Mouse (Mus musculus): ENCODE data around the gene Gm9903.

Gene Gm9903

DNA sequence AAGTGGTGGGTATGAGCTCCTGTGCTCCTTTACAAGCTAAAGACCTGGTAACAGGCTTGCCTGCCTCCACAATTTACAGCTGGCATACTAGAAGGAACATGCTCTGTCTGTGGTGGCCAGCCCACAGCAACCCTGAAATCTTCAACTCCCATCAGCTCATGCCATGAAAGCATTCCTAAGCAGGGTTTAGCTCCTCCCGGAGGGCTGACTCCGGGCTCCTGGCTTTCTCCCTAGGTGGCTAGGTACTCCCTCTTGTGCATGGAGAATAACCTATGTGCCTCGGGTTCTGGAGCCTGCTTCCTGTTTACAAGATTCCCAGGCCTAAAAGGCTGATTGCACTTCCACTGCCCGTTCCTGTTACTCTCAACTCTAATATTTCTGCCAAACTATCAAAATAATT is 9.1 kb downstream of the Gm9903 start:
- no peak for DNase-seq (ENCODE audit: low read depth in 2 of 2, low spot score in 2 of 2)

- DNase-seq (ENCODE audit: low read depth in 2 of 2, low spot score in 2 of 2) = peak; percentile 29 to 53
These were observed 10.9 kb downstream of the Gm9903 start for GRCm38 (mm10) chr5:33640652-33641051.

- no peak for DNase-seq (ENCODE audit: low read depth in 2 of 2, low spot score in 2 of 2)
These were observed 21.3 kb downstream of the Gm9903 start for GRCm38 (mm10) chr5:33651017-33651416.

GRCm38 (mm10) chr5:33651541-33651920 is 21.8 kb downstream of the Gm9903 start:
- DNase-seq (ENCODE audit: low read depth in 2 of 2, low spot score in 2 of 2) = no peak

- peak; percentile 85 to 89 for DNase-seq (ENCODE audit: low read depth in 2 of 2, low spot score in 2 of 2)
These were observed 22.4 kb downstream of the Gm9903 start, which contains the start of gene Slbp for GRCm38 (mm10) chr5:33651921-33652782. TSS of gene Slbp (minus strand) at chr5:33652574.

DNA sequence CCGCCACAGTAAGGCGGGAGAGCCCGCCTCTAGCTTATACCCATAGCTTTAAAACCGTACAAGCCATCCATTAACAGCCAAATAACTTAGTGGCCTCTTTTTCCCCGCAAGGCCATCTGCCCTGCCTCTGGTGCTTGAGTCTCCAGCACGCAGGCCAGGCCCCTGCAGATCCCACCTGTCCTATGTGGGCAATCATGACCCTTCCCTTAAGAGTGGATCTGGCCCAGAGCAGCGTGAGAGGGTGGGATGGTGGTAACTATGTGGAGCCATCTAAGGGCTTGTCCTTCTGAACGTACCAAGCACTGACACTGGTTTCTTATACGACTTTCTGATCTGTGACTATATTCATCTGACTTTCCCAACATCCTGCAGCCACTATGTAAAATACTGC is 23.1 kb downstream of the Gm9903 start:
- DNase-seq (ENCODE audit: low read depth in 2 of 2, low spot score in 2 of 2) = no peak

DNA sequence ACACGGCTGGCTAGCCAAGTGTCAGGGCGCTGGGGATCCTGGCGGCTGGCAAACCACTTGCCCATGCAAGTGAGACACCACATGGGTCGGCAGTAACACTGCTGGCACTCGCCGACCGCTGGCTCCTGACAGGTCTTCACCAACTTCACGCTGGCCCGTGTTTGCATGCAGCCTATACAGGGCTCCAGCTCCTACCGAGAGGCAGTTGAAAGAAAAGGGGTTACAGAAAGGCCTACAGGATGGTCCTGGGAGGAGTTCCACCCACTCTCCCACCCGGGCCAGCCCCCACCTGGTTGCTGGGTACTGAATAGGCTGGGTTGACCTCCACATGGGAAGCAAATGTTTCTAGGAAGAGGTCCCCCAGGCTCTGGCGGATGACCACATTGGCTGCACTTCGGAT is 24.7 kb downstream of the Gm9903 start:
- no peak for DNase-seq (ENCODE audit: low read depth in 2 of 2, low spot score in 2 of 2)

DNA sequence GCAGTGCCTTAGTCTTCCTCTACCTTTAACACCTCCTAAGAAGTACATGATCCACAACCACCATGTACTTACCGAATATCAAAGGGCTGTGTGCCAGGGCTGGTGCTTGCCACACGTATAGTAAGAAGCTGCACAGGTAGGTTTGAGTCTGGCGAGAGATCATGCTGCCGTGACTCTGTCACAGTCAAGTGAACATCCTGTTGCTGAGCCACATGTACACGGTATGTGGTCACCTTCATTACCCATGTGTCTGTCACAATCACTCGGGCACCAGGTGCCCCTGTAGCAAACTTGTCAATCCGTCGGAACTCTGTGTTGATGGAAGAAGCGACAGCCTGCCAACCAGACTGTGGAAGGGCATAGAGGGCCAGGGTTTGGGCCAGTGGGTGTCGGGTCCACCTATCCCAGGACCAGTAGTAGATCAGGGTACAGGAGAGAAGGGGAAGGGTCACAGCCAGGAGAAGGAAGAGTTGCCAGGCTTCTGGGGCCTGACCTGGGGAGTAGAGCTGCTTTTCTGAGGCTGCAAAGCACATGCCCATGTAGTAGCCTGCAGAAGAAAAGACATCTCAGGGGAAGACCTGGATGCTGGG is 25.6 kb downstream of the Gm9903 start:
- DNase-seq (ENCODE audit: low read depth in 2 of 2, low spot score in 2 of 2) = no peak

- DNase-seq (ENCODE audit: low read depth in 2 of 2, low spot score in 2 of 2) = no peak
These were observed 27.0 kb downstream of the Gm9903 start for GRCm38 (mm10) chr5:33656739-33657138.

- no peak for DNase-seq (ENCODE audit: low read depth in 2 of 2, low spot score in 2 of 2)
These were observed 27.6 kb downstream of the Gm9903 start for GRCm38 (mm10) chr5:33657251-33657786.

- DNase-seq (ENCODE audit: low read depth in 2 of 2, low spot score in 2 of 2) = peak; percentile 94
These were observed 28.3 kb downstream of the Gm9903 start, which contains the start of the genes Tacc3 and Tmem129 for GRCm38 (mm10) chr5:33657787-33658663. TSS of gene Tacc3 (plus strand) at chr5:33658128. TSS of gene Tmem129 (minus strand) at chr5:33658416.

- no peak for DNase-seq (ENCODE audit: low read depth in 2 of 2, low spot score in 2 of 2)
These were observed 28.9 kb downstream of the Gm9903 start for GRCm38 (mm10) chr5:33658664-33659050.

- peak; percentile 44 to 53 for DNase-seq (ENCODE audit: low read depth in 2 of 2, low spot score in 2 of 2)
These were observed 38.5 kb downstream of the Gm9903 start for GRCm38 (mm10) chr5:33668223-33668622.

- no peak for DNase-seq (ENCODE audit: low read depth in 2 of 2, low spot score in 2 of 2)
These were observed 41.9 kb downstream of the Gm9903 start for GRCm38 (mm10) chr5:33671659-33672058.

DNA sequence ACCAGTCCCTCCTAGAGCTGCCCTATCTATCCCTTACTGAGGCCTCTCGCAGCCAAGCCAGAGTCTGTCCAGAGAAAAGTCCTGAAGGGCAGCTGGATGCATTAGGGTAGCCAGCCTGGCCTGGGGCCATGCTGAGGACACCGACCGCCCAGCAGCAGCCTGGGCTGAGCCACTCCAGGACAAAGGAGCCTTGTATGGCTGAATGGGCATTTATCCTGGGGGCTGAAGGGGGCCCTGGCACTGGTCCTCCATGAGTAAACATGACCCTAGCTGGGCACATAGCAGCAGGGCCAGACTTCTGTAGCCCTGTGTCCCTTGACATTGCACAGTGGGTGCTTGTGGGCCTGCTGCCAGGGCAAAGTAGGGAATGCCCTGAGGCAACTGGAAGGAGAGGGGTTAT is 44.7 kb downstream of the Gm9903 start:
- no peak for DNase-seq (ENCODE audit: low read depth in 2 of 2, low spot score in 2 of 2)

DNA sequence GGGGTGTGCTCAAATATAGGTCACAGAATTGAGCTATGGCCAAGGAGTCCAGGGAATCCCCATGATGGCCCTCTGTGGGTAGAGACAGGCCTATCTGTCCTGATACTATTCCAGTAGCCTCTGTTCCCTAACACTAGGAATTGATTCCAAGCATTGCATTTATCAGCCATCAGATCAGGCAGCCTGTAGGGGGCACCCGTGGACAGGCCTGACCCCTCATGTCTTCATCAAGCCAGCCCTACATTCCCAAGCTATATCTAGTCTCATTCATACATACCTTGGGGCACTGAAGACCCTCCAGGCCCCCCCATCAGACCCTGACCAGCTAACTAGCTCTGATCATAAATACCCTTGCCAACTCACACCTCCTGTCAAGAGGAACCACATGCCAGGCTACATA is 46.2 kb downstream of the Gm9903 start:
- no peak for DNase-seq (ENCODE audit: low read depth in 2 of 2, low spot score in 2 of 2)

DNA sequence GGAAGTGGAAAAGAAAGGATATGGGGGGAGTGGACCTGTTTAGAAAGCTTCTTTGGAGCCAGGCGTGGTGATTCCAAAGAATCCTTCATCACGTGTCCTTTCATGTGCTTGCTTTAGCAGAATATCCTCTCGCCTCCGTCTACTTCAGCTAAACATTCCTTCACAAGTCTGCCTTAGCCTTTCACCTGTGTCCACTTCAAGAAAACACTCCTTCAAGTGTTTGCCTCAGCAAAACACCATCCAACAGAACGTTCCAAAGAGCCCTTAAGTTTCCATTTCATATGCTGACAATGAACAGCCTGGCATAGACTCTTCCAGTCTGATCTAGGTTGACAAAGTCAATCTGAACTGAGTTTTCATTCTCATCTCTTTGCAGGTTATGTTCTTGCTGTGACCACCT is 48.5 kb downstream of the Gm9903 start:
- no peak for DNase-seq (ENCODE audit: low read depth in 2 of 2, low spot score in 2 of 2)

- no peak for DNase-seq (ENCODE audit: low read depth in 2 of 2, low spot score in 2 of 2)
These were observed 51.3 kb downstream of the Gm9903 start for GRCm38 (mm10) chr5:33681044-33681443.
